Mouse (Mus musculus) megakaryocyte-erythroid progenitor cell, adult 5-6 weeks (primary cell): ENCODE results near the gene Vars2. TPM values are rescaled to one million over a fixed set of nuclear protein-coding genes. Genes with fewer than 3 reads are reported as not detected.

ENCODE experiments used
- ATAC-seq: replicated peaks from 2 replicates; pipeline ENCODE4 v1.8.0; 2016; ENCODE audit warnings: mild to moderate bottlenecking, inconsistent platforms; ENCODE audit not compliant: severe bottlenecking, poor library complexity, low FRiP score, low TSS enrichment
- total RNA-seq, 2 experiments: library from RNA; stranded (forward) in 1 of 2; stranded (reverse) in 1 of 2; fragments of 200-1000, 215-1000 nt in 1 of 2; fragments of >200 nt in 1 of 2; fragmentation: Nextera tagmentation in 1 of 2; gene quantifications; 2 replicates each; pipeline ENCODE4 v1.2.3; 2014 to 2017

Vars2 gene
- total RNA-seq, 2 experiments from 2014 or later, result 19.1 to 32.5 TPM

GRCm38 (mm10) chr17:35639352-35639751 lies 28.0 kb downstream of the Vars2 start:
- no peak for ATAC-seq

GRCm38 (mm10) chr17:35638475-35639190 lies 28.8 kb downstream of the Vars2 start:
- ATAC-seq, result no peak

- 0 out of 2 replicates have a peak, but pooled peaks have one; percentile 39 for ATAC-seq
Observed at GRCm38 (mm10) chr17:35636363-35636762, 31.0 kb downstream of the Vars2 start.

GRCm38 (mm10) chr17:35635699-35636111 lies 31.7 kb downstream of the Vars2 start:
- peak; percentile 58; the same call in 1 of the 2 replicates for ATAC-seq

GRCm38 (mm10) chr17:35635202-35635601 lies 32.2 kb downstream of the Vars2 start:
- no peak for ATAC-seq

- ATAC-seq, result no peak
Observed at GRCm38 (mm10) chr17:35633992-35634391, 33.4 kb downstream of the Vars2 start.

- no peak for ATAC-seq
Observed at GRCm38 (mm10) chr17:35626537-35626936, 40.9 kb downstream of the Vars2 start, which contains the start of gene Gm9573. TSS of gene Gm9573 (minus strand) at chr17:35626637.

- no peak; the same call in 1 of the 2 replicates for ATAC-seq
Observed at GRCm38 (mm10) chr17:35617127-35617526, 50.3 kb downstream of the Vars2 start.

Other genes with a start within 250 kb of the Vars2 start
- 76.1 and 91.9 TPM in 2 replicates for gene H2-Q6, start 242.7 kb downstream of the Vars2 start, total RNA-seq (2014; fragmentation: Nextera tagmentation)
- 52.5 and 77.9 TPM in 2 replicates for gene H2-Q6, start 242.7 kb downstream of the Vars2 start, total RNA-seq (2017)
- 135 and 179 TPM in 2 replicates for gene H2-Q7, start 228.4 kb downstream of the Vars2 start, total RNA-seq (2014; fragmentation: Nextera tagmentation)
- 47.7 and 71.0 TPM in 2 replicates for gene H2-Q7, start 228.4 kb downstream of the Vars2 start, total RNA-seq (2017)
- gene H2-Q10, start 197.5 kb downstream of the Vars2 start, total RNA-seq (2014; fragmentation: Nextera tagmentation), result 0.98 and 2.2 TPM in 2 replicates
- 0.23 and 0.28 TPM in 2 replicates for gene H2-Q10, start 197.5 kb downstream of the Vars2 start, total RNA-seq (2017)
- 0.50 TPM in 1 of 2 replicates, not detected in the other for gene Pou5f1, start 161.6 kb downstream of the Vars2 start, total RNA-seq (2014; fragmentation: Nextera tagmentation)
- gene Pou5f1, start 161.6 kb downstream of the Vars2 start, total RNA-seq (2017), result 0.38 TPM in 1 of 2 replicates, not detected in the other
- gene Tcf19, start 150.8 kb downstream of the Vars2 start, total RNA-seq (2014; fragmentation: Nextera tagmentation), result 18.8 and 27.5 TPM in 2 replicates
- 4.7 and 8.1 TPM in 2 replicates for gene Tcf19, start 150.8 kb downstream of the Vars2 start, total RNA-seq (2017)
- gene Cchcr1, start 150.5 kb downstream of the Vars2 start, total RNA-seq (2014; fragmentation: Nextera tagmentation), result 9.3 and 24.6 TPM in 2 replicates
- gene Cchcr1, start 150.5 kb downstream of the Vars2 start, total RNA-seq (2017), result 11.6 and 13.3 TPM in 2 replicates
- gene Psors1c2, start 134.4 kb downstream of the Vars2 start, total RNA-seq (2014; fragmentation: Nextera tagmentation), result not detected in 2 replicates
- not detected in 2 replicates for gene Psors1c2, start 134.4 kb downstream of the Vars2 start, total RNA-seq (2017)
- not detected in 2 replicates for gene Cdsn, start 115.5 kb downstream of the Vars2 start, total RNA-seq (2014; fragmentation: Nextera tagmentation)
- not detected in 2 replicates for gene Cdsn, start 115.5 kb downstream of the Vars2 start, total RNA-seq (2017)
- gene 2300002M23Rik, start 100.1 kb downstream of the Vars2 start, total RNA-seq (2014; fragmentation: Nextera tagmentation), result not detected in 2 replicates
- gene 2300002M23Rik, start 100.1 kb downstream of the Vars2 start, total RNA-seq (2017), result not detected in 2 replicates
- gene Sfta2, start 66.0 kb downstream of the Vars2 start, total RNA-seq (2014; fragmentation: Nextera tagmentation), result not detected in 2 replicates
- gene Sfta2, start 66.0 kb downstream of the Vars2 start, total RNA-seq (2017), result not detected in 2 replicates
- gene Gm9573, start 41.0 kb downstream of the Vars2 start, total RNA-seq (2014; fragmentation: Nextera tagmentation), result not detected in 2 replicates
- not detected in 2 replicates for gene Gm9573, start 41.0 kb downstream of the Vars2 start, total RNA-seq (2017)
- not detected in 2 replicates for gene Mucl3, start 23.9 kb downstream of the Vars2 start, total RNA-seq (2014; fragmentation: Nextera tagmentation)
- not detected in 2 replicates for gene Mucl3, start 23.9 kb downstream of the Vars2 start, total RNA-seq (2017)
- gene Gtf2h4, start 6.1 kb upstream of the Vars2 start, total RNA-seq (2014; fragmentation: Nextera tagmentation), result 30.3 and 52.4 TPM in 2 replicates
- gene Gtf2h4, start 6.1 kb upstream of the Vars2 start, total RNA-seq (2017), result 35.0 and 40.6 TPM in 2 replicates
- gene Ddr1, start 37.0 kb upstream of the Vars2 start, total RNA-seq (2014; fragmentation: Nextera tagmentation), result not detected in 2 replicates
- gene Ddr1, start 37.0 kb upstream of the Vars2 start, total RNA-seq (2017), result not detected in 2 replicates
- 9.4 and 18.1 TPM in 2 replicates for gene Ier3, start 154.1 kb upstream of the Vars2 start, total RNA-seq (2014; fragmentation: Nextera tagmentation)
- gene Ier3, start 154.1 kb upstream of the Vars2 start, total RNA-seq (2017), result 16.1 and 18.2 TPM in 2 replicates
- 68.3 and 99.7 TPM in 2 replicates for gene Flot1, start 155.6 kb upstream of the Vars2 start, total RNA-seq (2014; fragmentation: Nextera tagmentation)
- 73.0 and 82.4 TPM in 2 replicates for gene Flot1, start 155.6 kb upstream of the Vars2 start, total RNA-seq (2017)
- 823 and 947 TPM in 2 replicates for gene Tubb5, start 170.7 kb upstream of the Vars2 start, total RNA-seq (2014; fragmentation: Nextera tagmentation)
- 678 and 844 TPM in 2 replicates for gene Tubb5, start 170.7 kb upstream of the Vars2 start, total RNA-seq (2017)
- 71.8 and 74.8 TPM in 2 replicates for gene Mdc1, start 173.9 kb upstream of the Vars2 start, total RNA-seq (2014; fragmentation: Nextera tagmentation)
- gene Mdc1, start 173.9 kb upstream of the Vars2 start, total RNA-seq (2017), result 18.4 and 19.8 TPM in 2 replicates
- 27.0 and 32.4 TPM in 2 replicates for gene Nrm, start 193.7 kb upstream of the Vars2 start, total RNA-seq (2014; fragmentation: Nextera tagmentation)
- gene Nrm, start 193.7 kb upstream of the Vars2 start, total RNA-seq (2017), result 15.0 and 26.4 TPM in 2 replicates
- 11.9 and 13.3 TPM in 2 replicates for gene Ppp1r18, start 198.0 kb upstream of the Vars2 start, total RNA-seq (2014; fragmentation: Nextera tagmentation)
- 1.0 and 2.3 TPM in 2 replicates for gene Ppp1r18, start 198.0 kb upstream of the Vars2 start, total RNA-seq (2017)
- gene Dhx16, start 212.2 kb upstream of the Vars2 start, total RNA-seq (2014; fragmentation: Nextera tagmentation), result 132 and 133 TPM in 2 replicates
- gene Dhx16, start 212.2 kb upstream of the Vars2 start, total RNA-seq (2017), result 51.3 and 68.8 TPM in 2 replicates
- gene 2310061I04Rik, start 229.8 kb upstream of the Vars2 start, total RNA-seq (2014; fragmentation: Nextera tagmentation), result 107 and 160 TPM in 2 replicates
- gene 2310061I04Rik, start 229.8 kb upstream of the Vars2 start, total RNA-seq (2017), result 8.1 and 10.9 TPM in 2 replicates
- gene Atat1, start 242.5 kb upstream of the Vars2 start, total RNA-seq (2014; fragmentation: Nextera tagmentation), result 23.1 and 31.9 TPM in 2 replicates
- gene Atat1, start 242.5 kb upstream of the Vars2 start, total RNA-seq (2017), result 3.0 and 4.3 TPM in 2 replicates
- gene Mrps18b, start 248.8 kb upstream of the Vars2 start, total RNA-seq (2014; fragmentation: Nextera tagmentation), result 140 and 175 TPM in 2 replicates
- gene Mrps18b, start 248.8 kb upstream of the Vars2 start, total RNA-seq (2017), result 72.7 and 92.6 TPM in 2 replicates
- 80.8 and 95.1 TPM in 2 replicates for gene Ppp1r10, start 248.8 kb upstream of the Vars2 start, total RNA-seq (2014; fragmentation: Nextera tagmentation)
- gene Ppp1r10, start 248.8 kb upstream of the Vars2 start, total RNA-seq (2017), result 86.4 and 103 TPM in 2 replicates